Mouse (Mus musculus) heart, postnatal 36 days (tissue): ENCODE data around the gene Fasl. TPM values are rescaled to one million over a fixed set of nuclear protein-coding genes. Genes with fewer than 3 reads are reported as not detected.

Experiments
- total RNA-seq, 2 experiments: library from RNA; stranded (reverse); gene quantifications; 2 replicates each; pipeline ENCODE4 v1.2.3; 2021

Fasl gene
- total RNA-seq, 2 experiments from 2014 or later, result not detected

Other genes starting within 250 kb of the Fasl start
- 10 to 100 TPM; 17.4 to 19.4 TPM for gene Suco, start 88.2 kb upstream of the Fasl start, total RNA-seq
- 10 to 100 TPM; 14.3 to 17.6 TPM for gene Pigc, start 180.7 kb upstream of the Fasl start, total RNA-seq
- gene 4930558K02Rik, start 191.1 kb upstream of the Fasl start, total RNA-seq, result not detected